Mouse (Mus musculus) gastrocnemius, postnatal 10 days (tissue): ENCODE measurements around the gene Pole. TPM values are rescaled to one million over a fixed set of nuclear protein-coding genes. Genes with fewer than 3 reads are reported as not detected.
A peak's percentile ranks its signal among the peaks of the same experiment; 100 is the strongest.

ENCODE experiments used
- DNase-seq: peaks from one replicate; pipeline ENCODE4 v3.0.0; 2021; ENCODE audit warnings: mixed read lengths
- total RNA-seq, 2 experiments: library from RNA; stranded (reverse); gene quantifications; 2 replicates each; pipeline ENCODE4 v1.2.3; 2021

Pole gene
- total RNA-seq, 2 experiments from 2014 or later, result 6.0 to 6.1 TPM

DNA sequence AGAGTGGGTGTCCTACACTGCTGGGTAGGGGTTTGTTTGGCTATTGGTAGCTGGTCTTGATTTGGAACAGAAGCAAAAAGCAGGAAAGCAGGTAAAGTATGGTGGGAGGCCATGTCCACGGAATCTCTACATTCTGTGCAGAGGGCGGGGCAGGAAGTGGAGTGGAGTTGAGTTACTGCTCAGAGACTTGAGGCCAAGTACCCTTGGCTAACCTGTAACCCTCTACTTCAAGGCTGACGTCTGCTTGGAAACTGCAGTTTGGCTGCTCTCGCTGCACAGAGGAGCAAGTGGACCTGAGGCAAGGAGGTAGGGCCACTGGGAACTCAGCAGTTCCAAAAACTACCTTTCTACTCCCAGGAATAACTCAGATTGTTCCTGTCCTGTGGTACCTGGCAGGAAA, 58.4 kb downstream of the Pole start, which contains the start of gene Lrcol1:
Lrcol1 (plus strand) TSS at position 207 of the 400 bp plus-strand sequence.
- DNase-seq, result no peak

GRCm38 (mm10) chr5:110345553-110345952, 59.4 kb downstream of the Pole start:
- DNase-seq, result no peak

DNA sequence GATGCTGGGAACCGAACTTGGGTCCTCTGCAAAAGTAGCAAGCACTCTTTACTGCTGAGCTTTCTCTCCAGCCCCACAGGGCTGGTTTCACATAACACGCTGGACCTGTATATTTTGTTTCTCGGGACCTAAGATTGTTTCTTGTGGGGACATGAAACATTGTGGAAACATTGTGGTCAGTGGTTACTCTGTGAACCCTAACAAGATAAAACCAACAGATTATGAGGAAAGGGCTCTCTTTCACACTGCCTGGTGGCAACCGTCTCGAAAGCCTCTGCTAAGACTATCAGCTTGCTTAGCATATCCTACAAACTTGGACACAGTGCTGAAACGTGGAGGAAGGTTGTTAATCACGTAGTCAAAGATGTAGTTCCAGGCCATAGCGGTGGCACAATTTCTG, 60.9 kb downstream of the Pole start:
- no peak for DNase-seq

- peak; percentile 38 for DNase-seq
These were observed 68.6 kb downstream of the Pole start for GRCm38 (mm10) chr5:110354716-110355115.

DNA sequence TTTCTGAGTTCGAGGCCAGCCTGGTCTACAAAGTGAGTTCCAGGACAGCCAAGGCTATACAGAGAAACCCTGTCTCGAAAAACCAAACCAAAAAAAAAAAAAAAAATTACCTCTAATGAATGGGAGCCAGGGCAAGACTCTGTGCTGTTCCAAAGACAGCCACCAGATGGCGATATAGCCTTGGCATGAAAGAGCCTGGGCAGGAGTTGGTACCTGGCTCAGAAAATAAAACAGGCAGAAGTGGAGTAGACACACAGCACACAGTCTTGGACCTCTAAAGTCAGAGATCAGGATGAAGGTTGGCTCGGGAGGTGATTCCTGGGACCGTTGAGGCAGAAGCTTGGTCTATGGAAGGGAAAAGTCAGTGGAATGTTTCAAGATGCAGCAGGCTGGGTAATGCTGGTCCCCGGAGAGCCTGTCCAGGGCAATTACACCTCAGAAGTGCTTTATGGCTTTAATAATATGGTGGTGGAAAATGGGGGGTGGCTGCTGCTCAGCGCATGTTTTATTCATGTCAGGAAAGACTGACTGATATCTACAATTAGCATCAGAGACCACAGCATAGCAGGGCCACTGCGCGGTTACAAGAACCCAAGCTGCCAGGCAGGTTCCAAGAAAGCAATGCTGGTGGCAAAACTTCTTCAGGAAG, 71.5 kb downstream of the Pole start:
- DNase-seq, result peak; percentile 84

- no peak for DNase-seq
These were observed 75.4 kb downstream of the Pole start for GRCm38 (mm10) chr5:110361465-110361864.

DNA sequence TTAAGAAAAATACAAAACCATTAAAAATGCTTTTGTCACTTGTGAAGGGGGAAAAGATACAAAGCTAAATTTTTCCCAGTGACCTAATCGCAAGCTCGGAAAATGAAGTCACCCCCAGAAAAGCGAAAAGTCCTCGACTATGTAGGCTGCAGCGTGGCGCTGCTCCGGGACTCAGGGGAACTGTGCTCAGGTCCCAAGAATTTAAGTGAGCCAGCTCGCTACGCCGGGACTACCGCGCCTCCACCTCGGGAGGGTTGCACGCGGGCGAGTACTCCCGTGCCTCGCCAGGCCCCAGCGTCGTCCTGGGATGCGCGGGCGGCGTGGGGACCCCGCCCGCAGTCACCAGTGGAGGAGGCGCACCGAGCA, 76.7 kb downstream of the Pole start:
- no peak for DNase-seq

GRCm38 (mm10) chr5:110363179-110363821, 77.2 kb downstream of the Pole start:
- peak; percentile 89 for DNase-seq

GRCm38 (mm10) chr5:110363822-110364545, 77.9 kb downstream of the Pole start:
- no peak for DNase-seq

DNA sequence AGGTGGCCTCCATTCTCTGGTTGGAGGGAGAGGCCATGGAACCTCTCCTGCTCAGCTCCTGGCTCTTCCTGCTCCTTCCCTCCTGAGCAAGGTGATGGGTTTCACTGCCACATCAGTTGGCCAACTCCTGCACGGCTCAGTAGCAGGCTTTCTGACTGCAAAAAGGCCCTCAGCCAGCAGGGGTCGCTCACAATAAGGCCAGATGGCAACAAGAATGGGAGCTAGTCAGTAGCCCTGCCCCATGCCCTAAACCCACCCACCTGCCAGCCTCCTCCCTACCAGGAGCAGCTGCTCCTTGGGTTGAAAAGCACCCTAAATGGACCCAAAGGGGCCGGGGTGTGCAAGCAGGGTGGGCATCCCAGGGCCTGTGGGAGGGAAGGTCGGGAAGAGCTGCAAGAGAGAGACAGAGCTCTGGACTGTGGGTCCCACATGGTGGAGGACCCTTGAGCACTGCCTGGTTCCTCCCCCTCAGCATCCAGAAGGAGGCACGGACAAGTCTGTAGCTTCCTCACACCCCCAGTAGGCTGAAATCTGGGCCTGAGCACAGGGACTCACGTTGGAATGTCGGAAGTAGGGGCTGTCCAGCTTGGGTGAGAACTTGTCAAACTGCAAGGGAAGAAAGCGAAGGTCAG, 90.8 kb downstream of the Pole start:
- DNase-seq, result peak; percentile 79

DNA sequence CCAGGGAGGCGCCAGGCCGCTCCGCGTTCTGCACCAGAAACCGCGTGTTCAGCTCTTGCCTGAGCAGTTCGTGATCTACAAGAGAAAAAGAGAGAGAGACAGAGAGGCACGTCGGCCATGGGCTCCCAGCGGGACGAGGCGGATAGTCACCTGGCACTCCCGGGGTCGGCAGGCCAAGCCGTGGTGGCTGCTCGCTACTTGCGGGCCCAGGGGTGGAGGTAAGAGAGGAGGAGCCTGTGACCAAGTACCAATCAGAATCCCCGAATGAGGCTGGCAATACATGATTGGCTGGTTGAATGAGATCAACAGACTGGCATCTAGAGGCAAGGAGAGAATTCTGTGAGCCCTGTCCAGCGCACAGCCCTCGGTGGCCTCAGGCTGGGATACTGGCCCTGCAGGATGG, 92.1 kb downstream of the Pole start:
- no peak for DNase-seq

DNA sequence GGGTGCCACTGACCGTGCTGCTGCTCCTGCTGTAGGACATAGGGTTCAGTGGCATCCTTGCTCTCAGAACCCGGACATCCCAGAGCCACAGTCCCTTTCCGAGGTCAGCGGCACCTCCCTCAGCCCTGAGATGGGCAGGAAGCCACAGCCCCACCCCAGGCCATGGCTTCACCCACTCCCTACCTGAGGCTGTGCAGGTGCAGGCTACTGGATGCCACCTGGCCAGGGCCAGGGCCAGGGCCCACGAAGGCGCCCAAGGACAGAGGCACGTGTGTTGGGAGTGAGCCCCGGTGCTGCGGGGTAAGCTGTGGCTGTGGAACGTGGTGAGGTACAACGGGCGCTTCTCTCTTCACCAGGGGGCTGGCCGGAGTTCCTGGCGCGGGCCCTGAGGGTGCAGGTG, 93.0 kb downstream of the Pole start:
- DNase-seq, result no peak

DNA sequence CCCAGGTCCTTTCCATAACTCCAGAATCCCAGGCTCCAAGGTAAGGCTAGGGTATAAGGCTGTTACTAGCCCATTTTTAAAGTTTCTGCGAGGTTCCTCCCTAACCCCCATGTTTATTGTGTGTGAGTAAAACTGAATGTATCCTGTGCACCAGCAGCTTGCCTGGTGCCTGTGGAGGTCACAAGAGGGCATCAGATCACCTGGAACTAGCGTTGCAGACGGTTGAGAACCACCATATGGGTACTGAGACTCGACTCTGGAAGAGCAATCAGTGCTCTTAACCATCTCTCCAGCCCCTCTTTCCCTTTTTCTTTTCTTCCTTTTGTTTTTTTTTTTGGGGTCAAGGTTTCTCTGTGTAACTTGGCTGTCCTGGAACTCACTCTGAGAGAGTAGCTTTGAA, 93.7 kb downstream of the Pole start:
- no peak for DNase-seq

DNA sequence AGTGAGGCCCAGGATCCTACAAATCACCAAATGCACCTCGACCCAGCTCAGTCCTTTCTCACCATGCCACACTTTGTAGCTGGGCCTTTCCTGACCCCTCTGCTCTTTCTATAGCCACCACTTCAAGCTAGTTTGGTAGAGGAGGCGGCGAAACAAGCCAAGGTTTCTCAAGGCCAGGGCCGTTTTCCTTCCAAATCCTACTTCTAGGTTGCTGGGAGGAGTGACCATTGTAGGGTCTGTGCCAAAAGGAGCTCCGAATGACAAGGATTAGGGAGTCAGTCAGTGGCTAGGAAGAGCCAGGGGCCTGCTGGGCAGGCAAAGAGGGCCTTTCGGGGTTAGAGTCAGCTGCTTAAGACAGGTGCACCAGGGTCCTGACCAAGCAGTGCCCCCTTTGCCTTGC, 98.4 kb downstream of the Pole start:
- no peak for DNase-seq

DNA sequence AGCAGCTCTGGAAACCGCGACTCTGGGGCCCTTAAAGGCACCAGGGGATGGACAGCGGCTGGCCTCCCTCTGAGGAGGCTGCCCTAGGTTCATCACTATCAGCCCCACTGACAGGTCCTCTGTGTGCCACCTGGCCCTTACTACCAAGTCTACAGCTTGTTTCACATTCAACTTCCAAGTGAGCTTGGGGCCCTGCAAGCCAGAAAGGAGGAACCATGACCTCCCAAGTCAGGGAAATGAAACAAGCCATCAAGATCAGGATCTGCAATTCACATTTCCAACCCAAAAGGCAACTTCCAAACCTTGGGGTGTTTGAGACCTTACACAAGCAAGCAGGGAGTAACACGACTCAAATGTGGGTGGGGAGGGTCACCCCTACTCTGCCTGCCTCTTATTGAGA, 99.2 kb downstream of the Pole start:
- DNase-seq, result no peak

- DNase-seq, result peak; percentile 73
These were observed 100.5 kb downstream of the Pole start for GRCm38 (mm10) chr5:110386371-110387330.

Other genes starting within 250 kb of the Pole start
- 1 to 10 TPM; 1.9 to 2.7 TPM for gene Gm17655, start 213.8 kb upstream of the Pole start, total RNA-seq
- gene Gm35315, start 191.9 kb upstream of the Pole start, total RNA-seq, result under 1 TPM; 0.28 to 0.34 TPM
- under 1 TPM in 1 of 2 experiments, not detected in 1; 0.07 TPM for gene Plcxd1, start 186.3 kb upstream of the Pole start, total RNA-seq
- 10 to 100 TPM; 19.6 to 22.5 TPM for gene Gtpbp6, start 178.1 kb upstream of the Pole start, total RNA-seq
- gene Zfp605, start 176.2 kb upstream of the Pole start, total RNA-seq, result 1 to 10 TPM; 3.1 to 3.2 TPM
- gene Chfr, start 150.5 kb upstream of the Pole start, total RNA-seq, result 10 to 100 TPM; 14.9 to 21.0 TPM
- gene Golga3, start 109.6 kb upstream of the Pole start, total RNA-seq, result 10 to 100 TPM; 38.7 to 39.5 TPM
- 10 to 100 TPM; 23.4 to 28.1 TPM for gene Ankle2, start 55.3 kb upstream of the Pole start, total RNA-seq
- gene Pgam5, start 16.4 kb upstream of the Pole start, total RNA-seq, result 10 to 100 TPM; 22.6 to 26.7 TPM
- 10 to 100 TPM; 25.9 to 26.6 TPM for gene Pxmp2, start 120 bp upstream of the Pole start, total RNA-seq
- not detected for gene P2rx2, start 56.9 kb downstream of the Pole start, total RNA-seq
- gene Lrcol1, start 58.4 kb downstream of the Pole start, total RNA-seq, result not detected
- 10 to 100 TPM; 33.5 to 37.7 TPM for gene Fbrsl1, start 162.2 kb downstream of the Pole start, total RNA-seq